Mouse (Mus musculus) hindbrain, embryonic 14.5 days (tissue): Measurements from ENCODE around the gene Gm20521. TPM values are rescaled to one million over a fixed set of nuclear protein-coding genes. Genes with fewer than 3 reads are reported as not detected.

Experiments used
- polyA plus RNA-seq: library from polyadenylated mRNA; unstranded; fragments of >200 nt; fragmentation: Nextera tagmentation; extraction: Ambion mirVana; gene quantifications from 2 replicates; pipeline ENCODE4 v1.2.1, GENCODE M21; 2014

The Gm20521 gene
- polyA plus RNA-seq, 1 experiment from 2014 or later = not detected

Other genes with a start within 250 kb of the Gm20521 start
- gene Gm17606, start 242.5 kb upstream of the Gm20521 start, polyA plus RNA-seq = not detected in 2 replicates
- 10.5 and 12.2 TPM in 2 replicates for gene Cdh24, start 242.1 kb upstream of the Gm20521 start, polyA plus RNA-seq
- 67.1 and 71.2 TPM in 2 replicates for gene 1700123O20Rik, start 197.2 kb upstream of the Gm20521 start, polyA plus RNA-seq
- 98.2 and 99.1 TPM in 2 replicates for gene Acin1, start 196.5 kb upstream of the Gm20521 start, polyA plus RNA-seq
- 0.21 and 0.29 TPM in 2 replicates for gene Gm29776, start 184.6 kb upstream of the Gm20521 start, polyA plus RNA-seq
- not detected in 2 replicates for gene Cebpe, start 171.3 kb upstream of the Gm20521 start, polyA plus RNA-seq
- 9.8 and 10.7 TPM in 2 replicates for gene Slc7a8, start 101.5 kb upstream of the Gm20521 start, polyA plus RNA-seq
- not detected in 2 replicates for gene Rnf212b, start 69.3 kb upstream of the Gm20521 start, polyA plus RNA-seq
- 10.7 and 10.8 TPM in 2 replicates for gene Homez, start 12.5 kb upstream of the Gm20521 start, polyA plus RNA-seq
- 5.0 and 5.7 TPM in 2 replicates for gene Ppp1r3e, start 5.9 kb upstream of the Gm20521 start, polyA plus RNA-seq
- gene Bcl2l2, start 64 bp upstream of the Gm20521 start, polyA plus RNA-seq = 5.2 and 5.3 TPM in 2 replicates
- 141 and 159 TPM in 2 replicates for gene Pabpn1, start 9.1 kb downstream of the Gm20521 start, polyA plus RNA-seq
- 136 and 142 TPM in 2 replicates for gene Slc22a17, start 29.7 kb downstream of the Gm20521 start, polyA plus RNA-seq
- 15.4 and 15.6 TPM in 2 replicates for gene Efs, start 42.7 kb downstream of the Gm20521 start, polyA plus RNA-seq
- gene Il25, start 49.3 kb downstream of the Gm20521 start, polyA plus RNA-seq = 0.72 and 0.74 TPM in 2 replicates
- 11.3 and 11.4 TPM in 2 replicates for gene Cmtm5, start 52.8 kb downstream of the Gm20521 start, polyA plus RNA-seq
- 0.78 and 2.1 TPM in 2 replicates for gene Myh6, start 83.5 kb downstream of the Gm20521 start, polyA plus RNA-seq
- not detected in 2 replicates for gene Gm17428, start 93.5 kb downstream of the Gm20521 start, polyA plus RNA-seq
- gene Myh7, start 111.2 kb downstream of the Gm20521 start, polyA plus RNA-seq = 5.6 and 6.7 TPM in 2 replicates
- 42.6 and 43.1 TPM in 2 replicates for gene Ngdn, start 132.0 kb downstream of the Gm20521 start, polyA plus RNA-seq
- 17.8 and 21.5 TPM in 2 replicates for gene Zfhx2, start 208.9 kb downstream of the Gm20521 start, polyA plus RNA-seq
- 30.4 and 30.7 TPM in 2 replicates for gene Thtpa, start 211.3 kb downstream of the Gm20521 start, polyA plus RNA-seq
- 6.3 and 8.6 TPM in 2 replicates for gene Ap1g2, start 223.2 kb downstream of the Gm20521 start, polyA plus RNA-seq
- 35.4 and 42.7 TPM in 2 replicates for gene Jph4, start 233.5 kb downstream of the Gm20521 start, polyA plus RNA-seq